Mouse (Mus musculus) small intestine, adult 2 months (tissue): Measurements from ENCODE around the gene Slc26a8.

ENCODE experiments used
- CTCF ChIP-seq: fragments of 200-500 bp; IDR thresholded peaks from 2 replicates; pipeline ENCODE4 v1.5.1; 2012; ENCODE audit warnings: low read depth, mild to moderate bottlenecking, control low read depth, inconsistent platforms, low read length, moderate library complexity, mixed read lengths; ENCODE audit not compliant: insufficient replicate concordance, insufficient read length; ENCODE audit errors: extremely low read depth
- POLR2A ChIP-seq: fragments of 200-500 bp; IDR thresholded peaks from 2 replicates; pipeline ENCODE4 v1.6.1; 2012; ENCODE audit warnings: low read depth, mild to moderate bottlenecking, control low read depth, inconsistent platforms, low read length, moderate library complexity

DNA sequence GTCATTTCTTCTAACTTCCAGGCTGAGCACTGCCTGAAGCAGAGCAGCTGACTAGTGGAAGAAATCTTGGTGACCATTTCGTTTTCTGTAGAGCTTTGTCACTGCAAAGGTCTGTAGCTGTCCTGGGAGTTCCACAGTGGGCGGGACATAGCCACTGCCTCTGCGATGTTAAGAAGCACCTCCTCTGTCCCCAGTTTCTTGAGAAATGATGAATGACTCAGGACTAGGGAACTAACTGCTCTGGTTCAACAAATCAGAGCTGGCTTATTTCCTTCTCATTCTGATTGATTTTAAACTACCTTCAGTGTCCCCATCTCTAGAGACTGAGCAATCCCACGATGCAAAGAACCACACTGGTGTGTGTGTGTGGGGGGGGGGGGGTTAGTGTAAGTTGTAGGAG is 45.9 kb downstream of the Slc26a8 start:
- TF ChIP-seq CTCF: no peak
- TF ChIP-seq POLR2A: no peak
